Mouse (Mus musculus): ENCODE measurements around the gene Cacna1h. TPM values are rescaled to one million over a fixed set of nuclear protein-coding genes. Genes with fewer than 3 reads are reported as not detected.

Gene Cacna1h
- polyA plus RNA-seq, 1 experiment from 2014 or later, result 5.9 TPM

DNA sequence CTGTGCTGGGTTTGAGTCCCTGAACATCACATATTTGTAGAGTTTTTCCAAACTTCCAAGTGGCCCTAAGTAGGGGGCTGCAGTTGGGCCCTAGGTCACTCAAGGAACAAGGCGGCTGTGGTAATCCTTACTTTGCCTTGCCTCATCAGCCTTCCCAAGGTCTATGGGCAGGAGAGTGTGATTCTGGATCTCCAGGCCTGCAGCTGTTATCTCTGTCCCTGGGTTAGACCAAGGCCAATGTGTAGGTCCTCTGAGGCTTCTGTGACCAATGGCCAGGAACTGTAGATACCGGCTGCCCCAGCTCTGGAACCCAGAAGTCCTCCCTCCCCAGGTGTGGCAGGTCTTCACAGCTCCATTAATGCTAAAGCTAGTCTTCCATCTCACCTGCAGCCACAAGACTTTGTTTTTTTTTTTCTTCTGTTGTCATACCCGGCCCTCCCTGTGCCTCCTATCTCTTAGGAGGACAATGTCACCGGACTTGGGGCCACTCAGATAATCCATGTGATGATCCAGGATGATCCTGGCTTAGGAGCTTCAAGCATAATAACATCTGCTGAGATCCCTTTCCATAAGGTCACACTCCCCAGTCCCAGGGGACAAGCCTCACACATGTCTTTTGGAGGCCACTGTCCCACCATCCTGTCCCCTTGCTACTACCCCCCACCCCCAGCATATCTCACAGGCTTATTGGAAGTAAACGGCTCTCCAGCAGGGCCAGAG lies 18.8 kb upstream of the Cacna1h start:
- no peaks in the 10 kb centered on the region for H3K36me3 ChIP-seq (ENCODE audit: control insufficient read depth, insufficient read depth, low read length)
- H3K27me3 ChIP-seq (ENCODE audit: control insufficient read depth, insufficient read depth, low read length), result no peaks in the 10 kb centered on the region
- H3K27ac ChIP-seq (ENCODE audit: low read depth, low read length), result no peak overlapping the region
- no peak overlapping the region for H3K4me2 ChIP-seq (replicated peaks; ENCODE audit: low read depth, low read length)
- H3K9ac ChIP-seq (ENCODE audit: low read depth, low read length), result no peak overlapping the region
- DNase-seq (ENCODE audit: low spot score), result no peak
- H3K4me1 ChIP-seq (replicated peaks; ENCODE audit: control insufficient read depth, insufficient read depth, low read length), result no peaks in the 10 kb centered on the region
- no peak for ATAC-seq (ENCODE audit: low FRiP score)
- WGBS, result 83% methylated on average over 5 of the region's 5 CpGs
- no peak overlapping the region for H3K4me3 ChIP-seq (ENCODE audit: low read depth, low read length)
- H3K9me3 ChIP-seq (ENCODE audit: control insufficient read depth, low read length), result no peaks in the 10 kb centered on the region

DNA sequence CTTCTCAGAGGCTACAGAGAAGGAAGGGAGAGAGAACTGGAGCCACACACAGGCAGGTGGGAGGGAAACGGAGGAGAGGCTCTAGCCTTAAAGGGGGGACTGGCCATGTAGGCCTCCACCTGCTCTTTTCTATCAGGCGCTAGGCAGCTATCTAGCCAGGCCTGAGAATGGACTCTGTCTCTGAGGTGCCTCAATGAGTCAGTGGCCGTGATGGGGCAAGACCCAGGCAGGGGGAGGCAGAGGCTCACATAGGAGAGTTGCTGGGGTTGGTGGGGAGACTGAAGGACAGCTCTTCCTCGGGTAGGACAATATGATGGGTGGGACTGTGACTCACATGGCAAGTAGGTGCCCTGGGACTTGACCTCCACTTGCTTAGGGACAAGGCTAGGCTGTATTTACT lies 16.7 kb upstream of the Cacna1h start:
- no peaks in the 10 kb centered on the region for H3K27me3 ChIP-seq (ENCODE audit: control insufficient read depth, insufficient read depth, low read length)
- no peak overlapping the region for H3K9ac ChIP-seq (ENCODE audit: low read depth, low read length)
- H3K4me3 ChIP-seq (ENCODE audit: low read depth, low read length), result no peak overlapping the region
- H3K4me2 ChIP-seq (replicated peaks; ENCODE audit: low read depth, low read length), result no peak overlapping the region
- WGBS, result 50% methylated on average over 4 of the region's 4 CpGs
- DNase-seq (ENCODE audit: low spot score) (no peak), ATAC-seq (ENCODE audit: low FRiP score) (no peak)
- H3K9me3 ChIP-seq (ENCODE audit: control insufficient read depth, low read length), result no peaks in the 10 kb centered on the region
- no peaks in the 10 kb centered on the region for H3K36me3 ChIP-seq (ENCODE audit: control insufficient read depth, insufficient read depth, low read length)
- H3K27ac ChIP-seq (ENCODE audit: low read depth, low read length), result no peak overlapping the region
- H3K4me1 ChIP-seq (replicated peaks; ENCODE audit: control insufficient read depth, insufficient read depth, low read length), result no peaks in the 10 kb centered on the region

DNA sequence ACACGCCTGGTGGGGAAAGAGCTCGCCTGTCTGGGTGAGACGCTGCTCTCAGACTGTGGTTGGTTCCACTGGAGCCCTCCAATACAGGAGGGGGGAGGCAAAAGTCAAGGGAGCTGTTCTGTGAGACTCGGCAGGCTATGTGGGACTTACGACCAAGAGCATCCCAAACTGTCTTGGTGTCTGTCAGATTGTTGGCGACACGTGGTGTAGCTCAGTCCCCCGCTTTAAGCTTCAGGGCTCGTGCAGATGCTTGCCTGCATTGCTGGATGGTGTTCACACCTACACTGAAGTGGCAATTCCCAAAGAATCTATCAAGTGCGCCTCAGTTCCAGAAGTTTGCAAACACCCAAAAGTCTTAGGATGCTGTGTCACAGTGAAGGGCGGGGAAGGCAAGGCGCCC lies 14.3 kb upstream of the Cacna1h start:
- Histone ChIP-seq H3K4me3 (ENCODE audit: low read depth, low read length) (no peak overlapping the region), H3K4me1 (replicated peaks; ENCODE audit: control insufficient read depth, insufficient read depth, low read length) (no peaks in the 10 kb centered on the region), H3K9me3 (ENCODE audit: control insufficient read depth, low read length) (no peaks in the 10 kb centered on the region), H3K27me3 (ENCODE audit: control insufficient read depth, insufficient read depth, low read length) (no peaks in the 10 kb centered on the region), H3K27ac (ENCODE audit: low read depth, low read length) (no peak overlapping the region), H3K4me2 (replicated peaks; ENCODE audit: low read depth, low read length) (no peak overlapping the region), H3K36me3 (ENCODE audit: control insufficient read depth, insufficient read depth, low read length) (no peaks in the 10 kb centered on the region), H3K9ac (ENCODE audit: low read depth, low read length) (no peak overlapping the region)
- no peak for ATAC-seq (ENCODE audit: low FRiP score)
- DNase-seq (ENCODE audit: low spot score), result no peak
- WGBS, result 91% methylated on average over 12 of the region's 12 CpGs

DNA sequence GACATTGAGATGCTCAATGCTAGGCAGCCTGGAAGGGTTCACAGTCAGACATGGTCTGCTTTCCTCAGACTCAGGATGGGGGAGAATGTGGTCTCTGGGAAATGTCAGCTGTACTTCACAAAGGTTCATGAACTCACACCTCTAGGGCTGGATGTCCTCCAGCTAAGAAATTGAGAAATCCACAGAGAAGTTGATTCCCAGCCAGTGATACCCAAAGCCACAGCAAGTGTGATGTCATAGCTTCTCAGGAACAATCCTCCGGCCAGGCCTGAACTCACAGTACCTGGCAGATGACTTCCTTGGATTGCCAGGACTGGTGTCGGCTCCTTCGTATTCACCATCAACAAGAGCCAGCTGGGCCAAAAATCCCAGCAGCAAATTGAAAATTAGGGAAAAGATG lies 12.3 kb upstream of the Cacna1h start:
- Histone ChIP-seq H3K36me3 (ENCODE audit: control insufficient read depth, insufficient read depth, low read length) (no peaks in the 10 kb centered on the region), H3K27me3 (ENCODE audit: control insufficient read depth, insufficient read depth, low read length) (no peaks in the 10 kb centered on the region), H3K4me3 (ENCODE audit: low read depth, low read length) (no peak overlapping the region), H3K27ac (ENCODE audit: low read depth, low read length) (no peak overlapping the region), H3K9me3 (ENCODE audit: control insufficient read depth, low read length) (no peaks in the 10 kb centered on the region), H3K9ac (ENCODE audit: low read depth, low read length) (no peak overlapping the region), H3K4me1 (replicated peaks; ENCODE audit: control insufficient read depth, insufficient read depth, low read length) (no peaks in the 10 kb centered on the region), H3K4me2 (replicated peaks; ENCODE audit: low read depth, low read length) (no peak overlapping the region)
- DNase-seq (ENCODE audit: low spot score) (no peak), ATAC-seq (ENCODE audit: low FRiP score) (no peak)
- WGBS, result 84% methylated on average over 3 of the region's 3 CpGs

DNA sequence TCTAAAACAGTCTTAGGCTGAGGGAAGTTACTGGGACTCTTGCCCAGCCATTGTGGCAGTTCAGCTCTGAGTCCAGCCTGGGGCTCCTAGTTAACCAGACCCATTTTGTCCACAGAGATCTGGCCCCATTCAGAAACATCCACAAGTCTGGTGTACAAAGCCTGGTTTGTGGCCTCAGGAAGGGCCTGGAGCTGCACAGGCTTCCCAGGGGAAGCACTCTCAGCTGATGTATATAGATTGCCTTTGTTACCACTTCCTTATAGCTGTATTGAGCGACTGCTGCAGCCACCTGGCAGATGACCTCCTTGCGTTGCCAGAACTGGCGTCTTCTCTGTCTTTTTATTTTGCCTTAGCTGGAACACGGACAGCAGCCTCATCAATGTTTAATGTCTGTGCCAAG lies 11.5 kb upstream of the Cacna1h start:
- Histone ChIP-seq H3K9ac (ENCODE audit: low read depth, low read length) (no peak overlapping the region), H3K27me3 (ENCODE audit: control insufficient read depth, insufficient read depth, low read length) (no peaks in the 10 kb centered on the region), H3K4me1 (replicated peaks; ENCODE audit: control insufficient read depth, insufficient read depth, low read length) (no peaks in the 10 kb centered on the region), H3K4me2 (replicated peaks; ENCODE audit: low read depth, low read length) (no peak overlapping the region), H3K9me3 (ENCODE audit: control insufficient read depth, low read length) (no peaks in the 10 kb centered on the region), H3K4me3 (ENCODE audit: low read depth, low read length) (no peak overlapping the region), H3K36me3 (ENCODE audit: control insufficient read depth, insufficient read depth, low read length) (no peaks in the 10 kb centered on the region), H3K27ac (ENCODE audit: low read depth, low read length) (no peak overlapping the region)
- 63% methylated on average over 4 of the region's 4 CpGs for WGBS
- no peak for ATAC-seq (ENCODE audit: low FRiP score)
- peak; percentile 30 for DNase-seq (ENCODE audit: low spot score)

DNA sequence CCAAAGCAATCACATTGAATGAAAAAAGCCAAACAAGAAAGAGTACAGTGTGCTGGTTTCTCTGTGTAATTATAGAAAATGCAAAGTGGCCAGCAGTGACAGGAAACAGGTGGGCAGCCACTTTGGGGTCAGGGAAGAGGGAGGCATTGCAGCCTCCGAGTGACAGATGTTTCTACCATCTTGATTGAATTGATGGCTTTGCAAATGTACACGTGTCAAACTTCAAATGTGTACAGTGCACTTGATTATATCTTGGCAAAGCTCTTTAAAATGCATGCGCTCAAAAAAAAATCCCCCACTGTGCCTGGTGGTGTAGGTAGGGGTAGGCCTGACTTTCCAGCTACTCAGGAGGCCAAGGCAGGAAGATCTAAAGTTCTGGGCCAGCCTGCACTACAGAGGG lies 9.3 kb upstream of the Cacna1h start:
- WGBS, result 79% methylated on average over 3 of the region's 3 CpGs
- H3K27me3 ChIP-seq (ENCODE audit: control insufficient read depth, insufficient read depth, low read length), result no peaks in the 10 kb centered on the region
- H3K4me2 ChIP-seq (replicated peaks; ENCODE audit: low read depth, low read length), result no peak overlapping the region
- DNase-seq (ENCODE audit: low spot score), result no peak
- H3K27ac ChIP-seq (ENCODE audit: low read depth, low read length), result no peak overlapping the region
- H3K9ac ChIP-seq (ENCODE audit: low read depth, low read length), result no peak overlapping the region
- no peak overlapping the region for H3K4me3 ChIP-seq (ENCODE audit: low read depth, low read length)
- H3K4me1 ChIP-seq (replicated peaks; ENCODE audit: control insufficient read depth, insufficient read depth, low read length), result no peaks in the 10 kb centered on the region
- H3K36me3 ChIP-seq (ENCODE audit: control insufficient read depth, insufficient read depth, low read length), result no peaks in the 10 kb centered on the region
- no peak for ATAC-seq (ENCODE audit: low FRiP score)
- H3K9me3 ChIP-seq (ENCODE audit: control insufficient read depth, low read length), result no peaks in the 10 kb centered on the region

DNA sequence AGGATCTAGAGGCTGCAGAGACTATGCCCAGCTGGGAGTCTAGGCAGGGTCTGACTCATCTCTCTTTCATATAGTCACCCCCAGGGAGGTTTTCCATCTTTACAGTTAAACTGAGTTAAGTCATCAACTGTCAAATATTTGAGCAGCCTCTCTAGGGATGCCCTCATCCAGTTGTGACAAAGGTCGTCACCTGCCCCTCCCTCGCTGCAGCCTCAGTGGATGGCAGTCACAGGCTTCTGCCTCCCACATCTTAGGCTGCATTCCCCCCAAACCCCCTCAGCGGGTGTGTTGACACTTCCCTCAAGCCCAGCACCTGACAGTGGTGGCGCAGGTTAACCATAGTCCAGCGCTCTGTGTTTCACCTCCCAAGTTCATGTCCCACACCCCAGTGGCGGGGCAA lies 7.8 kb upstream of the Cacna1h start:
- H3K27ac ChIP-seq (ENCODE audit: low read depth, low read length), result no peak overlapping the region
- 78% methylated on average over 6 of the region's 6 CpGs for WGBS
- H3K27me3 ChIP-seq (ENCODE audit: control insufficient read depth, insufficient read depth, low read length), result no peaks in the 10 kb centered on the region
- DNase-seq (ENCODE audit: low spot score) (no peak), ATAC-seq (ENCODE audit: low FRiP score) (no peak)
- H3K4me1 ChIP-seq (replicated peaks; ENCODE audit: control insufficient read depth, insufficient read depth, low read length), result no peaks in the 10 kb centered on the region
- H3K4me2 ChIP-seq (replicated peaks; ENCODE audit: low read depth, low read length), result no peak overlapping the region
- H3K36me3 ChIP-seq (ENCODE audit: control insufficient read depth, insufficient read depth, low read length), result no peaks in the 10 kb centered on the region
- no peak overlapping the region for H3K9ac ChIP-seq (ENCODE audit: low read depth, low read length)
- no peaks in the 10 kb centered on the region for H3K9me3 ChIP-seq (ENCODE audit: control insufficient read depth, low read length)
- H3K4me3 ChIP-seq (ENCODE audit: low read depth, low read length), result no peak overlapping the region

DNA sequence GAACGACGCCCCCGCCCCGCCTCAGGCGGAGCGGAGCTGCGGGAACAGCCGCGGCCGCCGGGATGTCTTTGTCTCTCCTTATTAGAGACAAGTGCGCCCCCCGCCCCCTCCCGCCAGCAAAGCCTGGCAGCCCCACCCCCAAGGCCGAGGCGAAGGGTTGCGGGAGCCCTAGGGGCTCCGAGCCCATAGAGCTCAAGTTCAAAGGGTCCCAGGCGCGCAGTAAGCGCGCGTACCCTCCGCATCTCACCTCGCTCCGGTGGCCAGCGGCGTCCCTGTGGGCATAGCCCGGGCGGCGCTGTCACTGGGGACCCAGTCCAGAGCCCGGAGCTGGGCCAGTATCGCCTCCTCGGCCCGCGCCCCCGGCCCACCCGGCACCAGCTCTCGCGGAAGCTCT lies 363 bp downstream of the Cacna1h start:
- H3K4me1 ChIP-seq (replicated peaks; ENCODE audit: control insufficient read depth, insufficient read depth, low read length), result peaks cover 5% of the 10 kb centered on the region
- no peak for DNase-seq (ENCODE audit: low spot score)
- no peaks in the 10 kb centered on the region for H3K9me3 ChIP-seq (ENCODE audit: control insufficient read depth, low read length)
- peak overlapping the region; percentile 77 for H3K4me3 ChIP-seq (ENCODE audit: low read depth, low read length)
- H3K27me3 ChIP-seq (ENCODE audit: control insufficient read depth, insufficient read depth, low read length), result peaks cover 30% of the 10 kb centered on the region
- H3K36me3 ChIP-seq (ENCODE audit: control insufficient read depth, insufficient read depth, low read length), result no peaks in the 10 kb centered on the region
- H3K27ac ChIP-seq (ENCODE audit: low read depth, low read length), result peak overlapping the region; percentile 78
- H3K4me2 ChIP-seq (replicated peaks; ENCODE audit: low read depth, low read length), result peak overlapping the region; percentile 97
- 0% methylated on average over 39 of the region's 40 CpGs for WGBS
- ATAC-seq (ENCODE audit: low FRiP score), result peak; percentile 62
- peak overlapping the region; percentile 85 for H3K9ac ChIP-seq (ENCODE audit: low read depth, low read length)

DNA sequence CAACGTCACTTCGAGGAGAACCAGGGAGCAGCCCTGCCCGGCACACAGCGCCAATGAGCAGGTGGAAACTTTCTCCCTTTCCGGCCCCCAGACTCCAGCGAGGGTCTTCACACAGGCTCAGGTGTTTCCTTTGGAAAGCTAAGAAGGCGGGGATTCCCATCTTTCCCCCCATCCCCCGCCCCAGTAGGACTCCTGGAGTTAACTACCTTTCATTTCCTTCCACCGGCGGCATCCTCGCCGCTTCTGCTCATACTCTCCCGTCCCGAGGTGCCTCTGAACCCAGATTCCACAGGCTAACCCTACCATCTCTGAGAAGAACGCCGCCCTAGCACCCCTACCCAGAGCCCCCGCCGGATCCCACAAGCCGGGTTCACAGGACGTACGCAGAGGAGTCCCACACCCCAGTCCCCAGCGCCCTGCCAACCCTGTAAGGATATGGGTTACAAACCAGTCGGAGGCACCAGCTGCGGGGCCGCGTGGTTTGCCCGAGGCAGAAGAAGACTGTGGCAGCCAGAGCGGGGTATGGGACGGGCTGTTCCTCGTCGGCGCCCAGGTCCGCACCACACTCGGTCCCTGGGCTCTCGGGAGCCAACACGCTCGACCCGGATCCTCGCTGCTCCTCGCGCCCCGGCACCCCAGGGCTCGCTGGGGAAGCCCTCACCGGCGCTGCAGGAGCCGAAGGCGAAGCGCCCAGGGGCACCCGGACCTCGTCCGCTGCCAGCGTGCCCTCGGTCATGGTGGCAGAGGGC lies 976 bp downstream of the Cacna1h start:
- Histone ChIP-seq H3K4me1 (replicated peaks; ENCODE audit: control insufficient read depth, insufficient read depth, low read length) (peaks cover 5% of the 10 kb centered on the region), H3K27me3 (ENCODE audit: control insufficient read depth, insufficient read depth, low read length) (peaks cover 30% of the 10 kb centered on the region), H3K4me3 (ENCODE audit: low read depth, low read length) (peak overlapping the region; percentile 77), H3K9me3 (ENCODE audit: control insufficient read depth, low read length) (no peaks in the 10 kb centered on the region), H3K4me2 (replicated peaks; ENCODE audit: low read depth, low read length) (peak overlapping the region; percentile 97), H3K27ac (ENCODE audit: low read depth, low read length) (peak overlapping the region; percentile 78), H3K9ac (ENCODE audit: low read depth, low read length) (peak overlapping the region; percentile 85), H3K36me3 (ENCODE audit: control insufficient read depth, insufficient read depth, low read length) (no peaks in the 10 kb centered on the region)
- ATAC-seq (ENCODE audit: low FRiP score), result 0 out of 2 replicates have a peak, but pooled peaks have one; percentile 18
- WGBS, result 2% methylated on average over 45 of the region's 53 CpGs
- DNase-seq (ENCODE audit: low spot score), result peak; percentile 58
